Mouse (Mus musculus) liver, adult 2 months (tissue): ENCODE data around the gene Erich6b.

ENCODE experiments used
- CTCF ChIP-seq: fragments of 200-500 bp; IDR thresholded peaks from 2 replicates; pipeline ENCODE4 v1.5.1; 2011; ENCODE audit warnings: low read depth, low read length, control low read depth
- POLR2A ChIP-seq: fragments of 200-500 bp; IDR thresholded peaks from 2 replicates; pipeline ENCODE4 v1.6.1; 2011; ENCODE audit warnings: low read length, control low read depth; ENCODE audit not compliant: insufficient read depth; ENCODE audit errors: extremely low read depth

DNA sequence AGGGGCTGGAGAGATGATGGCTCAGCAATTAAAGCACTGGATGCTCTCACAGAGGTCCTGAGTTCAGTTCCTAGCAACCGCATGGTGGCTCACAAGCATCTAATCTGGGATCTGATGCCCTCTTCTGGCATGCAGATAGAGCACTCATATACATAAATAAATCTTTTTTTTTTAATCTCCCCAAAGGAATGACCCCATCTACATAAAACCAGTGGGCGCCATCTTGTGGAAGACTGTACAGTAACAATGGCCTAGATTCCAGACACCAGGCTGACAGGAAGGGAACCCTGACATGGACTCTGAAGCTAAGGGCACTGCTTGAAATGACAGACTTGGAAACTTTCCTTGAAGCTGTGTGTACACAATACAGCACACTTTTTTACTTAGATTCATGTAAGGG, 1.2 kb upstream of the Erich6b start:
- TF ChIP-seq CTCF, result no peak
- no peak for TF ChIP-seq POLR2A
